Mouse (Mus musculus): Measurements from ENCODE around the gene Rexo2. TPM values are rescaled to one million over a fixed set of nuclear protein-coding genes. Genes with fewer than 3 reads are reported as not detected.

Gene Rexo2
- total RNA-seq, 1 experiment from 2014 or later, result 112 TPM

Small RNAs within 50 kb of the gene (microRNA-seq; reads per million reads assigned to microRNA genes)
- gene Gm23653, result 0 reads per million in 2 experiments

Other genes starting within 250 kb of the Rexo2 start
- gene Nxpe2, start 127.2 kb downstream of the Rexo2 start, total RNA-seq (2021), result 0.48 and 0.85 TPM in 2 replicates
- gene Rbm7, start 14.7 kb upstream of the Rexo2 start, total RNA-seq (2021), result 64.6 and 70.8 TPM in 2 replicates
- gene Gm5617, start 14.8 kb upstream of the Rexo2 start, total RNA-seq (2021), result 54.3 and 55.8 TPM in 2 replicates
- gene Nnmt, start 124.5 kb upstream of the Rexo2 start, total RNA-seq (2021), result 11.5 and 12.3 TPM in 2 replicates

Data from adrenal gland, postnatal 25 days (tissue).